Comparison of ENCODE assay signal across 23 mouse cellular contexts in the genomic region with DNA sequence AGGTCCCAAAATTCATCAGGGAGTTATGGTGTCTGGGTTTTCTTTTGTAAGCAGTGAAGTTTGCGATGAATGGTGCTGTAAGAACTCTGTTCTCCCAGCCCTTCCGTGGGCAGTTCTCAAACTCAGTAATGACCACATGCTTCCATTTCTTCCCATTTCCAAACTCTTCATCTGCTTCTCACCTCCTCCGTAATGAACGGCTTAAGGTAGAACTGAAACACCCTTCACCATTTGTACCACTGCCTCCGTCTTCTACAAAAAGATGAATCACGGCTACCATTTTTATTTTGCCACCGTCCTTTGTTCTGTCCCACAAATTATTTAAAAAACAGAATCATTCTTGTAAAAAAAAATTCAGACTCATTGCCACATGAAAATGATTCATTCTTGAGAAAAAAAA.
DNase-seq lines count a peak whose midpoint lies in the region; ATAC-seq lines count a peak whose summit lies in the region.
"Had no signal": no experiment of that assay in that cellular context is flagged by ENCODE, and none has a peak within 500 bp of the region (broad histone marks: within the 10 kb centered on the region; RNA-seq: fewer than 3 reads in every experiment).

No protein-coding gene starts in this region.

- intact Hi-C loops in gastrocnemius, postnatal 36 days (cut with DNase I): no loop called here

- peak; percentile 96 for ATAC-seq in frontal cortex, adult (ENCODE audit: low TSS enrichment)
- ATAC-seq: activated CD4-positive, CD25-positive, alpha-beta regulatory T cell, adult 4 months; CD4-positive, CD25-positive, alpha-beta regulatory T cell, adult 4 months; forebrain, embryonic 13.5 days; forebrain, embryonic 15.5 days; Patski had no signal

- no peak for DNase-seq in frontal cortex, postnatal 14 days (ENCODE audit: low spot score in 2 of 2)
- peak; percentile 10 for DNase-seq in right cerebral cortex, adult 2 months (ENCODE audit: low spot score in 2 of 2)
- no peak for DNase-seq in right cerebral cortex, postnatal 10 days (ENCODE audit: low spot score in 2 of 2)
- peak; percentile 80 for DNase-seq in brain, adult 2 months (ENCODE audit: low read depth, low spot score)
- no peak for DNase-seq in gastrocnemius, postnatal 36 days
- DNase-seq: adrenal gland, adult 8-10 months; adrenal gland, postnatal 14 days; adrenal gland, postnatal 36 days; B cell, adult 2 months; cerebellum, adult 11 months; cerebellum, adult 18-20 months; cerebellum, adult 8-10 months; cerebellum, adult 9-11 months; cerebellum, postnatal 14 days; cerebellum, postnatal 36 days; embryo, embryonic 11 days; forebrain, postnatal 0 days had no signal

Comparison
In these comparisons a context has a peak if more than half of its experiments do, and no peak if none do; other contexts are left out.
1. DNase-seq: peak in right cerebral cortex, adult 2 months (2 of 2) and brain, adult 2 months (single experiment); none in frontal cortex, postnatal 14 days (0 of 2), right cerebral cortex, postnatal 10 days (0 of 2) and gastrocnemius, postnatal 36 days (0 of 2).